Mouse (Mus musculus) forebrain, embryonic 11.5 days (tissue): ENCODE data around the gene Pigq. TPM values are rescaled to one million over a fixed set of nuclear protein-coding genes. Genes with fewer than 3 reads are reported as not detected.

Experiments used
- ATAC-seq: fragments of 200-750 bp; cut with Nextera tagmentation; replicated peaks from 2 replicates; pipeline ENCODE4 v1.8.0; 2017; ENCODE audit warnings: moderate TSS enrichment; ENCODE audit not compliant: low FRiP score
- DNase-seq: peaks from one replicate; pipeline ENCODE4 v3.0.0-alpha.2; 2017; ENCODE audit warnings: low spot score
- H3K27ac ChIP-seq: fragments of 300-500 bp; sonication (generic); 2 replicates; pipeline ENCODE4 v1.5.1; 2014; ENCODE audit warnings: low read depth, low read length
- H3K27me3 ChIP-seq: fragments of 300-500 bp; sonication (generic); 2 replicates; pipeline ENCODE4 v1.6.1; 2014; ENCODE audit warnings: mild to moderate bottlenecking, low read length, mixed read lengths; ENCODE audit not compliant: control insufficient read depth, insufficient read depth
- H3K36me3 ChIP-seq: fragments of 300-500 bp; sonication (generic); 2 replicates; pipeline ENCODE4 v1.6.1; 2014; ENCODE audit warnings: mild to moderate bottlenecking, low read length, moderate library complexity, mixed read lengths; ENCODE audit not compliant: control insufficient read depth, insufficient read depth
- H3K4me1 ChIP-seq: fragments of 300-500 bp; sonication (generic); replicated peaks from 2 replicates; pipeline ENCODE4 v1.6.1; 2014; ENCODE audit warnings: low read length, mixed read lengths; ENCODE audit not compliant: control insufficient read depth, insufficient read depth
- H3K4me2 ChIP-seq: fragments of 300-500 bp; sonication (generic); 2 replicates; pipeline ENCODE4 v1.6.1; 2014; ENCODE audit warnings: low read depth, mild to moderate bottlenecking, low read length, moderate library complexity, mixed read lengths; ENCODE audit not compliant: severe bottlenecking
- H3K4me3 ChIP-seq: fragments of 300-500 bp; sonication (generic); 2 replicates; pipeline ENCODE4 v1.5.1; 2014; ENCODE audit warnings: low read depth, low read length
- H3K9ac ChIP-seq: fragments of 300-500 bp; sonication (generic); 2 replicates; pipeline ENCODE4 v1.6.1; 2014; ENCODE audit warnings: low read length
- H3K9me3 ChIP-seq: fragments of 300-500 bp; sonication (generic); 2 replicates; pipeline ENCODE4 v1.6.1; 2016; ENCODE audit warnings: low read length, mixed read lengths; ENCODE audit not compliant: control insufficient read depth
- WGBS: fragments of 180-500 bp; shearing (Covaris S2); extraction: QIAGEN DNeasy Blood & Tissue Kit; methylation state at CpG from one replicate; pipeline ENCODE4 v1.1.7; 2014; 5-methylcytosine and 5-hydroxymethylcytosine counted together
- polyA plus RNA-seq: library from polyadenylated mRNA; unstranded; fragments of >200 nt; fragmentation: Nextera tagmentation; extraction: Ambion mirVana; gene quantifications from 2 replicates; pipeline ENCODE4 v1.2.1, GENCODE M21; 2014

Gene Pigq
- 65.2 and 67.1 TPM in 2 replicates for polyA plus RNA-seq

DNA sequence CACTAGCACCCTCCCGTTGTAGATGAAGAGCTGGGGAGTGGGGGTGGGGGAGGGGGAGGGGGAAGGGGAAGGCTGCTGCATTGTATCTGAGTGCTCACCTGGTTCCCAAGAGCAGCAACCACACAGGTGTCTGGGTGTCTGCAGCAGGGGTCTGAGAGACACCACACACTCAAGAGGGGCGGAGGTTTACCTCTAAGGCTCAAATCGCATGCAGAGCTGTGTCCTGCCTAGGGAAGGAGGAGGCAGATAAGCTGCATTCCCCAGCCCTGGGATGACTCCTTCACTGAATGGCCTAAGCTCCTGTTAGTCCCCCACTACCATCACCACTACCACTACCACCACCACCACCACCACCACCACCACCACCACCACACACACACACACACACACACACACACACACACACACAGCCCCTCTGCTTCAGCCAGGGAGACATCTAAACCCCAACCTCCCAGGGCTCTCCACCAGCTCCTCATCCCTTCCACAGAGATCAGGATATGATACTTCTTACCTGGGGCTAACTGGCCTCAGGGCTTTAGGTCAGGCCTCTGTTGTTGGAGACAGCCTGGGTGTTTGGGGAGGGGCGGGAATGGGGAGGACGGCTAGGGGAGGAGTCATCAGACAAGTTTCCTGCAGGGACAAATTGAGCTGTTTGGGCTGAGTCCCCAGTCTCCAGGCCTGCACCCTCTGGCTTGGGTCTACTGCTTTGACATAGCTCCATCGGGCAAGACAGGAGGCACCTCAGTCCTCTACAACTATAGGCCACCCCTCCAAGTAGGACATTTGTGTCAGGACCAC is at the start of gene Pigq, which contains the start of gene Nhlrc4:
Pigq (minus strand) TSS at position 571 of the 798 bp plus-strand sequence.
Nhlrc4 (minus strand) TSS at position 596 of the 798 bp plus-strand sequence.
- no peak for ATAC-seq
- Histone ChIP-seq H3K27ac (no peak within 1 kb of the TSS), H3K9ac (0 out of 2 replicates have a peak within 1 kb of the TSS, but pooled peaks have one; percentile 6), H3K9me3 (no peaks in the 10 kb centered on the region), H3K36me3 (no peaks in the 10 kb centered on the region), H3K4me2 (no peak within 1 kb of the TSS), H3K27me3 (no peaks in the 10 kb centered on the region), H3K4me3 (no peak within 1 kb of the TSS), H3K4me1 (peaks cover 5% of the 10 kb centered on the region; the same call in 1 of the 2 replicates)
- WGBS = 57% methylated on average over 6 of the region's 6 CpGs
- no peak for DNase-seq

GRCm38 (mm10) chr17:25993489-25993888 is 48.8 kb upstream of the Pigq start:
- H3K27me3 ChIP-seq = no peaks in the 10 kb centered on the region
- no peak overlapping the region for H3K9ac ChIP-seq
- no peak overlapping the region for H3K4me2 ChIP-seq
- no peak for DNase-seq
- no peaks in the 10 kb centered on the region for H3K4me1 ChIP-seq
- no peak for ATAC-seq
- peaks cover under 1% of the 10 kb centered on the region; the same call in 1 of the 2 replicates for H3K36me3 ChIP-seq
- 93% methylated on average over 3 of the region's 3 CpGs for WGBS
- no peak overlapping the region for H3K27ac ChIP-seq
- H3K9me3 ChIP-seq = no peaks in the 10 kb centered on the region
- H3K4me3 ChIP-seq = no peak overlapping the region

GRCm38 (mm10) chr17:25992274-25992673 is 47.5 kb upstream of the Pigq start:
- Histone ChIP-seq H3K27me3 (no peaks in the 10 kb centered on the region), H3K27ac (no peak overlapping the region), H3K9ac (no peak overlapping the region), H3K4me3 (no peak overlapping the region), H3K4me2 (no peak overlapping the region), H3K36me3 (no peaks in the 10 kb centered on the region; the same call in 1 of the 2 replicates), H3K4me1 (no peaks in the 10 kb centered on the region), H3K9me3 (no peaks in the 10 kb centered on the region)
- ATAC-seq (no peak), DNase-seq (no peak)
- WGBS = over 99% methylated on average over 4 of the region's 4 CpGs

GRCm38 (mm10) chr17:25990331-25990730 is 45.6 kb upstream of the Pigq start:
- no peak overlapping the region for H3K9ac ChIP-seq
- H3K27me3 ChIP-seq = no peaks in the 10 kb centered on the region
- no peak for DNase-seq
- no peak overlapping the region for H3K4me3 ChIP-seq
- no peaks in the 10 kb centered on the region for H3K4me1 ChIP-seq
- WGBS = 95% methylated on average over 5 of the region's 5 CpGs
- H3K27ac ChIP-seq = no peak overlapping the region
- H3K4me2 ChIP-seq = no peak overlapping the region
- H3K36me3 ChIP-seq = no peaks in the 10 kb centered on the region; the same call in 1 of the 2 replicates
- ATAC-seq = no peak
- H3K9me3 ChIP-seq = no peaks in the 10 kb centered on the region

- peak; percentile 96 for DNase-seq
- peak; percentile 99 for ATAC-seq
- WGBS = under 1% methylated on average over 90 of the region's 91 CpGs
- Histone ChIP-seq H3K27ac (peak within 1 kb of the TSS; percentile 68), H3K36me3 (no peaks in the 10 kb centered on the region; the same call in 1 of the 2 replicates), H3K4me3 (peak within 1 kb of the TSS; percentile 90), H3K9me3 (no peaks in the 10 kb centered on the region), H3K9ac (peak within 1 kb of the TSS; percentile 91), H3K27me3 (no peaks in the 10 kb centered on the region), H3K4me2 (peak within 1 kb of the TSS; percentile 87), H3K4me1 (peaks cover 6% of the 10 kb centered on the region; the same call in 1 of the 2 replicates)
These were observed 40.9 kb upstream of the Pigq start, which contains the start of gene Capn15 for GRCm38 (mm10) chr17:25985306-25986294. Gene Capn15, minus strand, starts transcription at chr17:25985796.

DNA sequence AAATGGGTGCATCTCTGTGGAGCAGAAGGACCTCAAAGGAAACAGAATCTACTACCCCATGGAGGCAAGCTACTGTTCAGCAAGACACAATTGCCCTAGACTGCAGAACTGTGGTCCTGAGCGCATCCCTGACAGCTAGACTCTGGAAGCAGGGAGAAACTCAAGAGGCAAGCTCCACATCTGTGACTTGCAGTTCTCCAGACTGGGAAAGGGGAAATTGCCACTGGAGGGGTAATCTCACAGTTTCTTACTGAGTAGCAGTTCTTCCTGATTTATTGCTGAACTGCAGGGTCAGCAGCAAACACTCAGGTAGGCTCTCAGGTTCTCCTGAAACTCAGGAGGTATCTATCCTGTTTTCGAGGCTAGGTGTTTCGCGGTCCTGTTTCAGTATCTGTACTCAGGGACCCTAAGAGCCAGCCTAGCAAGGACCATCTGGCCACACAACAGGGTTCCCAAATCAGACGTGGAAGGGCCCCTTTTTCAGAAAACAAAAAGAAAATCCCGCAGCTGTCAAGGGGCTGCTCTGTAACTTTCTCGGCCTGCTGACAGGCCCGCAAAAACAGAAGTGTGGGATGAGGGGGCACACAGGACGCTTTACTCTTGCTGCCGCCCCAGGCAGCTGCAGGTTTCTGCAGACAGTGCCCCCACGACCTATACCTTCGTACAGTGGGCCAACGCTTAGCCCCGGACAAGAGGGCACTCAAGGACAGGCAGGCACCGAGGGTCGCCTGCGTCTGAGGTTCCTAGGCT is 40.0 kb upstream of the Pigq start:
- DNase-seq (no peak), ATAC-seq (no peak)
- H3K9ac ChIP-seq = peak overlapping the region; percentile 91
- no peak overlapping the region for H3K27ac ChIP-seq
- no peaks in the 10 kb centered on the region for H3K9me3 ChIP-seq
- H3K27me3 ChIP-seq = no peaks in the 10 kb centered on the region
- whole genome bisulfite sequencing = 16% methylated on average over 17 of the region's 17 CpGs
- H3K36me3 ChIP-seq = no peaks in the 10 kb centered on the region; the same call in 1 of the 2 replicates
- peaks cover 6% of the 10 kb centered on the region; the same call in 1 of the 2 replicates for H3K4me1 ChIP-seq
- H3K4me2 ChIP-seq = peak overlapping the region; percentile 87
- peak overlapping the region; percentile 90 for H3K4me3 ChIP-seq

DNA sequence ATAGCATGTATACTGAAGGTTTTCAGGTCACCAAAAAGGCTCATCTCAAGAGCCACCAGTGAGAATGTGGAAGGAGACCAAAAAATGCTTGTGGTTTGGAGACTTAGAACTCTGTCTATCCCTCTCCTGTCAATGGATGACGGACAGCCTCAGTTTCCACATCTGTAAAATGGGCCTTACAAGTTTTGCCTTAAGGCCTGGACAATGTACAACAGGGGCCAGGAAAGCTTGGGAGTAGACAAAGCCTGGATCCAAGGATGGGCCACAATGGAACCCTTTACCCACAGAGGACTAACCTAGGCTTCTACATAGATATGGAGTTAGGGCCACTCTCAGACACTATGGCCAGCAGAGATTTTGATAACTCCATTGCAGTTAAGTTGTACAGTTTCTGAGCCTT is 39.3 kb upstream of the Pigq start:
- Histone ChIP-seq H3K9ac (no peak overlapping the region), H3K4me2 (peak overlapping the region; percentile 87; the same call in 1 of the 2 replicates), H3K9me3 (no peaks in the 10 kb centered on the region), H3K27ac (no peak overlapping the region), H3K27me3 (no peaks in the 10 kb centered on the region), H3K4me1 (peaks cover 6% of the 10 kb centered on the region; the same call in 1 of the 2 replicates), H3K4me3 (no peak overlapping the region), H3K36me3 (no peaks in the 10 kb centered on the region; the same call in 1 of the 2 replicates)
- DNase-seq = no peak
- 91% methylated on average over 1 of the region's 1 CpGs for WGBS
- ATAC-seq = no peak
